Mouse (Mus musculus) cerebellum, postnatal 14 days (tissue): ENCODE results near the gene Gk5.
"Not testable (repeated sequence)": the region's sequence is repeated elsewhere in the genome, so short reads cannot be mapped to it uniquely, and the experiment has no call there.

Source experiments
- DNase-seq, 2 experiments: peaks; one replicate each; pipeline ENCODE4 v3.0.0; 2021; ENCODE audit warnings: mixed read lengths in 2 of 2

The Gk5 gene

DNA sequence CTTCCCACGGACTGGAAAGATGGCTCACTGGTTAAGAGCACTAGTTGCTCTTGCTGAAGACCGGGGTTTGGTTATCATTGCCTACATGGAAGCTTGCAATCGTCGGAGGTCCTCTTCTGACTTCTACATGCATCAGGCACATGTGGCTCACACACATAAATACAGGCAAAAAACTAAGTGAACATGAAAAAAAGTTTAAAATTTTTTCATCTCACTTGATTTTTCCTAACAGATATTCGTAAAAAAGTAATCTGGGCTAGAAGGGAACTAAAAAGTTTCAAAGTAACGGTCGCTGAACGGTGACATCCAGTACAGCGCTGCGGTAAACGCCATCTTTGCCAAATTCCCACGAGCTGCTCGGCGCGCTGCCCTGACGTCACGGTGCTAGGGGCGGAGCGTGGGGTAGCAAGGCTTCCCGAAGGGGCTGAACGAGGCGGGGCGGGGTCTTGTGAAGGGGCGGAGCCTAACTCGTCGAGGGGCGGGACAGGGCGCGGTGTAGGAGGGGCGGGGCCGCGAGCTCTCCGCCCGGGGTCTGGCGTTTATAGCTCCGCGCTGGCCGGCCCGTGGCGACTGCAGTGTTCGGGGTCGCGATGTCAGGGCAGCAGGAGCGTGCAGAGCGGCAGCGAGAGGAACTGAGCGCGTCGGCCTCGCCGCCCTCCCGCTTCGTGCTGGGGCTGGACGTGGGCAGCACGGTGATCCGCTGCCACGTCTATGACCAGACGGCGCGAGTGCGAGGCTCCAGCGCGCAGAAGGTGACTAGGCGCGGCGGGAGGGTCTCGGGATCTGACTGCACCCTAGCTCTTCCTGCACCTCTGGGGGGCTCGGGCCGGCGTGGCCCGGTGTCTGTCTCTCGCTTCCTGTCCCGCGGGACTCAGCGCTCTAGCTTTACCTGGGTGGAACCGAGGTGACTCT, at the start of gene Gk5:
Gene Gk5, plus strand, starts transcription at position 502 of the 912 bp plus-strand sequence.
- DNase-seq, result peak; percentile 98 to 100

- DNase-seq, result no peak
These were observed 40.3 kb upstream of the Gk5 start for GRCm38 (mm10) chr9:96078752-96079315.

DNA sequence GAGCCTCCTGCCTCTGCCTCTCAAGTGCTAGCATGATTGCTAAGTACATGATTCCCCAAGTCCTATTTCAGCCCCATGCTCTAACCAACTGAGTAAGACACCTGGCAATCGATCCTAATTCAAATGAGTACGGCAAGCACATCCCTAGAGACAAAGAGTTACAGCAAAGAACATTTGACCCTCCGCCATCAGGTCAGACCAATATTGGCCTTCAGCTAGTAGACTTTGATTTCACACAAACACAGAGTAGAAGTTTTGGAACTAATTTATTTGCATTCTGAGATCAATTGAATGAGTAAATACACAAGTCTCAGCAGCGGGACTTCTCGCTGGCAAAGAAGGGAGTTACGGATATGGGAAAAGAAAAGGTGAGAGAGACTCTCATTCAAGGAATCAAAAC, 33.9 kb upstream of the Gk5 start:
- no peak for DNase-seq

DNA sequence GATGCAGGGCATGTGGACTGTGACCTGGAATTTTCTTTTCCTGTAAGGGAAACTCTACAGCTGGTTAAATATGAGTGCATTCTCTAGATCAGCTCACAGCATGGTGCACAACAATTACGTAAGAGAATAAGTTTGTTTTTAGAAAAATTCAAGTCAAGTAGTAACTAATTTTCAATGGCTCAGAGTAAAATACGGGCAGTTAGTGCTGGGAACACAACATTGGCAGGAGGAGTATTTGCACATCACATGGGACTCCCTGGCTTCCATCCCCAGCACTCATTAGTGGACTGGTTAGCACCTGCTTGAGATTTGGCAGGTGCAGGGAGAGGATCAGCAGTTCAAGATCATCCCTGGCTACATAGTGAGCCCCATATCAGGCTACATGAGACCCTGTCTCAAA, 31.5 kb upstream of the Gk5 start:
- no peak for DNase-seq

DNA sequence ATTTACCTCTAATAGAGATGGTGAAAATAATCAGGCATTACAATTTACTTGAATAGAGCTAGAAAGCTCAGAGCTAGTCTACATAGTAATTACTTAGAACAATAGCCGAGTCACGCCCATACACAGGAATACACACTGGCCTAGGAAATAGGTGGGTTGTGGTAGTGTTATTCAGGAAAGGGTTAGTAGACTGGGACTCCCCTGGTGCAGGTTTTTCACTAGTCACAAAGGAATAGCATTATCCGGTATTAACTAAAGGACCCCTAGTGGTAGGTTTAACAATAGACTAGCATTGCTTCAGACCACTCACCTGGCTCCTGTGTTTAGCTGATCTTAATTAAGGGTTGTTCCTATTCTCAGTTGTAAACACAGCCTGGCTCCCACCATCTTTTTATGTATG, 30.7 kb upstream of the Gk5 start:
- DNase-seq, result not testable (repeated sequence)

DNA sequence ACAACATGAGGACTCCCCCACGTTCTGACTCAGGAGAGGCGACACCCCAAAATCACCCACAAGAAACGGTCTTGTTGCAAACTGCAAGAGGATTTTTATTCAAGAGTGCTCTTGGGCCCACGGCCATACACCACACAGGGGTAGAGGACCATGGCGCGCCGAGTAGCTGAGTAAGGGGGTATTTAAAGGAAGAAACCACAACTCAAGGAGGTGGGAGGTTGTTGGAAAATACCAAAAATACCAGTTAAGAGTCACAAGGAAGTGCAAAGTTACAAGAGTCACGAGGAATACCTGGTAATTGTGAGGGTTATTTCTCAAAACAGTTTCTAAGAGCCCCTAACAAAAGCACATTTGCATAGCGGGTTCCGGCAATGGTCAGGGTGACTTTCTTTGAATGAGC, 26.5 kb upstream of the Gk5 start:
- DNase-seq, result not testable (repeated sequence)

DNA sequence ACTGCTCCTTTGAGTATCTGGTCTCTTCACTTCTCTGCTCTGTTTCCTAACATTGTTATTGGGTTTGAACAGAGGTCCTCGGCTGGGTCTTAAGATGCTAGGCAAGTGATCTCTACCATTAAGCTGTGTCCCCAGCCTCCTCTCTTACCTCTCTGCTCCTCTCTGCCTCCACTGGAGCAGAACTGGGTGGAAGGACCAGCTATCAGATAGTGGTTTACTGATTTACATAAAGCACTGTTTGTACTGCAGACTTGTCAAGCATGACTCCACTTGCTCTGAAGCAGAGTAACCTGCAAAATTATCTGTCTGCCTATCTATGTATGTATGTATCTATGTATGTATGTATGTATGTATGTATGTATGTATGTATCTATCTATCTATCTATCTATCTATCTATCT, 25.9 kb upstream of the Gk5 start:
- no peak for DNase-seq

GRCm38 (mm10) chr9:96094341-96094740, 24.8 kb upstream of the Gk5 start:
- no peak for DNase-seq

- DNase-seq, result peak; percentile 5 to 14
These were observed 24.0 kb upstream of the Gk5 start for GRCm38 (mm10) chr9:96095192-96095591.

DNA sequence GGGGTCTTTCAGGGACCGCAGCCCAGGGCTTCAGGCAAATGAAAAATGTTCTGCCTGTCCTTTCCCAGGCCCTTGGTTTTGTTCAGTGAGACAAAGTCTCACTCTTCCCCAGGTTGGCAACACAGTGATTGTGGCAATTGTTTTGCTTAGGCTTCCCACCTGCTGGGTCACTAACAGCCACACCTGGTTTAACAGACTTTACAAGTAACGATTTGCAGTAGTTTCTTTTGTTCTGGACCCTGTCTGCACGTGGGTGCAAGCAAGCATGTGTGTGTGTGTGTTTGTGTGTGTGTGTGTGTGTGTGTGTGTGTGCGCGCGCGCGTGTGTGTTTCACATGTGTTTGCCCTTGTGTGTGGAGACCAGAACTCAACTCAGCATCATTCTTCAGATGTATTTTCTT, 16.3 kb upstream of the Gk5 start:
- no peak for DNase-seq

- DNase-seq, result no peak
These were observed 6.2 kb upstream of the Gk5 start for GRCm38 (mm10) chr9:96112879-96113361.

DNA sequence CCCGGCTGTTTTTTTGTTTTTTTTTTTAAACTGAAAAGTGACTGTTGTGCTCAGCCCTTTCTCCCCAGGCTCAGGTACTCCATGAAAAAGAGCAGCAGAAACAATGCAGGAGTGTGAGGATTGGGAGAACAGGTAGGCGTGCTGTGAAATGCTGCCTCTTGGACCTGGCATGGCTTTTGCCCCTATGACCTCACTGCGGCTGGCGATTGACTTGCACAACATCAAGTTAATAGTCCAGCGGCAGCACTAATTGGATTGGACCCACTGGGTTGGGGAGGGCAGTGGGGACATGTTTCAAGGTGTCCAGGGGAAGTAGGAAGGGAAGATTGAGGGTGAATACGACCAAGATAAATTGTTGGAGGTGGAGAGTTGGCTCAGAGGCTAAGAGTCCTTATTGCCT, 2.4 kb upstream of the Gk5 start:
- DNase-seq, result no peak

GRCm38 (mm10) chr9:96118216-96118615, 946 bp upstream of the Gk5 start:
- no peak for DNase-seq

DNA sequence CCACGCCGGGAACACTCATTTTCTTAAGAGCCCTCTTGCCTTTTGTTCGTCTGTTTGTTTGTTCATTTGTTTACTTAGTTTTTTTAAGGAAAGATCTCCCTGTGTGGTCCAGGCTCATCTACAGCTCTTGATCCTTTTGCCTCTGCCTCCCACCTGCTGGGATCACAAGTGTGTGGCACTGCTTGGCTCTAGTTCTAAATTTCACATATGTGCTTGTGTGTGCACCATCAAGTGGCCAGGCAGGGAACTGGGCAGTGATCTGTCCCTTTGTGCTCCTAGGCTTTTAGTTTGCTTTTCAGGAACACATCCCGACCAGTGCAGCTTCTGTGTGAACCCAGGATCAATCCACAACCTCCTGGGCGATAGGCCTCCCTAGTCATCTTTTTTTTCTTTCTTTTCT, 8.8 kb downstream of the Gk5 start:
- DNase-seq, result no peak

DNA sequence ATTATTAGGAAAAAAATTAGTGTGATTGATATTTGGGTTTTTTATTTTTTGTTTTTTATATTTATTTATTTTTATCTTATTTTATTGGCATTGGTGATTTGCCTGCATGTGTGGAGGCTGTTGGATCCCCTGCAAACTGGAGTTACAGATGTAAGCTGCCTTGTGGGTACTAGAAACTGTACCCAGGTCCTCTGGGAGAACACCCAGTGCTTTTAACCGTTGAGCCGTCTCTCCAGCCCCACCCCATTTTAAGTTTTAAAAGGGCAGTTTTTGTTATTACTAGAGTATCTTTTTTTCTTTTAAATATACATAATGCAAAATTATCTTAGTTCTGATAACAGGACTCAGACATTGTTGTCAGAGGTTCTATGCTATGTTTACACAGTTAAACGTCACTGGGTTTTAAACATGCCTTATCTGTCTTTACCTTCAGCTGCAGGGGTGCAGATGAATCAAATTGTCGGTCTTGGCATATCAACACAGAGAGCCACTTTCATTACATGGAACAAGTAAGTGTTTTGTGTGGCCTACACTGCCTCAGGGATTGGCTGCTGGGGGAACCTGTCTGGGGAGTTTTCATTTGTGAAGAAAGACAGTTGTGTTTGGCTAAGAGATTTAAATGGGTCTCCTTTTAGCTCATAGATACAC, 13.9 kb downstream of the Gk5 start:
- no peak for DNase-seq

GRCm38 (mm10) chr9:96134470-96134869, 15.3 kb downstream of the Gk5 start:
- DNase-seq, result no peak

DNA sequence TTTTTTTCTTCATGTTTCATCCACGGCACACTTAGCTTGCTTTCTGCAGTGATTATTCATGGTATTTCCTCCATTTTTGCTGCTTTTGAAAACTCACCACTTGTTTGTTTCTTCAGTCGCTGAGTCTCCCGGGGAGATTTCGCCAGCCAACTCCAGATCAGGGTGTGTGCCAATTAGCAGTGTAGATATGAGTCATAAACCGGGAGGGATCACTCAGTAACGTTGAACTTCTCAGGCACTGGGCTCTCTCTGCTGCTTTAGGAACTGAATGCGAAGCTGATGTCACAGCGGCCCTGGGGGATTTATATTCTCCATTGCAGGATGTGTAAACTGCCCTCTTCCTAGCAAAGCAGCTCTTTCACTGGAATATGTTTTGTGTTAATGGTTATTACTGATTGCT, 15.8 kb downstream of the Gk5 start:
- DNase-seq, result peak in 1 of 2 experiments; percentile 10

- DNase-seq, result no peak
These were observed 16.3 kb downstream of the Gk5 start for GRCm38 (mm10) chr9:96135461-96135860.

GRCm38 (mm10) chr9:96138958-96139357, 19.8 kb downstream of the Gk5 start:
- DNase-seq, result no peak

DNA sequence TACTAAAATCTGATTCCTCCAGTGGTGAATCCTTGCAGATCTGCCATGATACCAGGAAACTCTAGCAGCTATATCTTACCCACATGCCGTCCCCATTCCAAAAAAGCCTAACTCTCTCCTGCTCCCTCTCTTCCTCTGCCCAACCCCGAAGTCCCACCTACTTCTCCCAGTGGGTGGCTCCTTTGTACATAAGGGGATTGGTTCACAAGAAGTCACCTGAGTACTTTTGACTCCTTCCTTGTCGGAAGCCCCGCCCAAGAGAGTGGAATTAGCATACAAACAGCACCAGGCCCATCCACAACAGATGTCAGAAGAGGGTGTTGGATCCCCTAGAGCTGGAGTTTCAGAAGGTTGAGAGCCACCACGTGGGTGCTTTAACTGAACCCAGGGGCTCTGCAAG, 20.7 kb downstream of the Gk5 start:
- DNase-seq, result no peak

DNA sequence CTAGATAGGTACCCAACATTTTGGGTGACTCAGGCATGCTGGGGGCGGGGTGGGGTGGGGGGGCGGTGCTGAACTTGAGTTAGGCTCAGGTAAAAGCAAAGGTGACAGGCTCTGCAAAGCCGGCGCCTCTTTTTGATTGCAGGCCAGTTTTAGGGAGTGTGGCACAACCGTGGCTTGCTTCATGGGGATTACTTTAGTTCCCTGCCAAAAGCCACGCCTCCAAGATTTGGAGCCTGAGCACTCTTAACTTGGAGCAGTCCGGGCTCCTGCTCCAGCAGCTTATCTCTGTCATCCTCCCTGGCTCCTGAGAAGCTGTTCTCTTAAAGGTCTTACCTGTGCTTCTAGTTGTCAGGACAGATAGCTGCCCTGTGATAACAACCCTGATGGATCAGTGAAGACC, 21.8 kb downstream of the Gk5 start:
- no peak for DNase-seq

DNA sequence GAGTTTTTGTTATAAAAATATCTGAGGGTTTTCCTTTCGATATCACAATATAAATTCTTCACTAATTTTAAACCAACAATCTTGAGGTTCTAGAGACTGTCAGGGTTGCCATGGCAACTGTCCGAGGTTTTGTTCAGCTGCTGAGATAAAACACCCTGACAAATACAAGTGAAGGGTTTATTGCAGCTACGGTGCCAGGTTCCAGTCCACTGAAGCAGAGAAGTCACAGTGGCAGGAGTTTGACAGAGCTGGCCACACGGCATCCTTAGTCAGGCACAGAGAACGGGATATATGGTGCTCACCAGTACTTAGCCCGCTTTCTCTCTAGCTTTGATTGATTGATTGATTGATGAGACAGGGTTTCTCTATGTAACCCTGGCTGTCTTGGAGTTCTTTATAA, 23.3 kb downstream of the Gk5 start:
- no peak for DNase-seq

- DNase-seq, result no peak
These were observed 24.5 kb downstream of the Gk5 start for GRCm38 (mm10) chr9:96143633-96144032.

DNA sequence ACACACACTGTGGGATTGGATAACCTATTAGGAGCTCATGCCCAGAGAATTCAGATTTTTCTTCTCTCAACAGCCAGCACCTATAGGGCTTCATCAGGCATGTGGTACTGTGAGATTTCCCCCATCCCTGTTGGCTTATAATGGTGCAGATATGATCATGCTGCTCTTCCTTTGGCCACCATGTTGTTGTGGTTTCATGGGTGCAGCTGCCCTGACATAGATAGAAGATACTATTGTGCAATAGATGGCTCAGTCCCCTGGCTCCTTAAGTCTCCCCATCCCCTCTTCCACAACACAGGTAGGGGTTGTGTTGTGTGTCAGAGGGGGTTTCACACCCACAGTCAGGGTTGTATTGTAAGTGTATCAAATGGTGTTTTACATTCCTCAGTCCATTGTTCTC, 25.7 kb downstream of the Gk5 start:
- DNase-seq, result no peak
